Mouse (Mus musculus) cerebellum, adult 8-10 months (tissue): Measurements from ENCODE around the gene Nkx2-9.

ENCODE experiments used
- DNase-seq: peaks from one replicate; pipeline ENCODE4 v3.0.0; 2022

Gene Nkx2-9

GRCm38 (mm10) chr12:56612761-56613437 is at the start of gene Nkx2-9:
Gene Nkx2-9 (minus strand): TSS chr12:56613284.
- no peak for DNase-seq

- peak; percentile 17 for DNase-seq
These were observed 24.1 kb upstream of the Nkx2-9 start for GRCm38 (mm10) chr12:56637181-56637566.

GRCm38 (mm10) chr12:56636534-56637180 is 23.6 kb upstream of the Nkx2-9 start:
- DNase-seq, result no peak

GRCm38 (mm10) chr12:56616088-56616487 is 3.0 kb upstream of the Nkx2-9 start:
- DNase-seq, result no peak

GRCm38 (mm10) chr12:56615391-56615790 is 2.3 kb upstream of the Nkx2-9 start:
- no peak for DNase-seq

GRCm38 (mm10) chr12:56614513-56614912 is 1.4 kb upstream of the Nkx2-9 start:
- DNase-seq, result no peak

GRCm38 (mm10) chr12:56613916-56614510 is 929 bp upstream of the Nkx2-9 start:
- DNase-seq, result no peak

- DNase-seq, result no peak
These were observed 350 bp upstream of the Nkx2-9 start for GRCm38 (mm10) chr12:56613438-56613830.

- DNase-seq, result no peak
These were observed 742 bp downstream of the Nkx2-9 start for GRCm38 (mm10) chr12:56612349-56612735.

- no peak for DNase-seq
These were observed 1.4 kb downstream of the Nkx2-9 start for GRCm38 (mm10) chr12:56611504-56612348.

- no peak for DNase-seq
These were observed 2.2 kb downstream of the Nkx2-9 start for GRCm38 (mm10) chr12:56610851-56611250.

- no peak for DNase-seq
These were observed 21.4 kb downstream of the Nkx2-9 start for GRCm38 (mm10) chr12:56591722-56592121.

- DNase-seq, result no peak
These were observed 25.3 kb downstream of the Nkx2-9 start for GRCm38 (mm10) chr12:56587830-56588229.
